Mouse (Mus musculus): Measurements from ENCODE around the gene Myzap. TPM values are rescaled to one million over a fixed set of nuclear protein-coding genes. Genes with fewer than 3 reads are reported as not detected.

The Myzap gene
- 7.4 and 7.7 TPM in 2 replicates for polyA plus RNA-seq (2012; rRNA removed)

DNA sequence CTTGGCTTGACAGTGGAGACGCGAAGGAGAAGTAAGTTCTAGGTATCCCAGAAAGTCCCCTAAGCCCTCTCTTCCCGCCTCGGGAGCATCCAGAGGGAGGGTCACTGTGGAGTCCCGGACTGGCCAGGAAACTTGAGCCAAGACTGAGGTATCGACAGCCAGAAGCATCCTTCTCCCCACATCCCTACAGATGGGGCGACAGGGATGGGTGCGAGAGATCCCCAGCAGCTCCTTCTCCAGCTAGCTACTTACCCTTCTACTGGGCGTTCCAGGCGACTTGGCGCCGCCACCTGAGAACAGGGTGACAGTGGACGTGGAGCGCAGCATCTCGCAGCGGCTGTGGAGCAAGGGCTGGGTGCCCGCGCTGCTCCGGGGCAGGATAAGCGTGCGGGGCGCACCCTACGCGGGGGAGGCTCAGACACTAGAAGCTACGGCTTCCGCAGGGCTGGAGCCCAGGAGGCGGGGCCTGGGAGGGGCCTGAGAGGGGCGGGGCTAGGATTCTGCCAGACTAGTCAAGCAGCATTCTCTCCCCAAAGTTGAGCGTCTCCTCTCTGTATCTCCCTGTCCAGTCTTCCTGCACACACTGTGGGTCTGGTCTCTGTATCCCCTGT is at the start of gene Myzap:
Gene Myzap (minus strand): TSS at position 423 of the 611 bp plus-strand sequence.

DNA sequence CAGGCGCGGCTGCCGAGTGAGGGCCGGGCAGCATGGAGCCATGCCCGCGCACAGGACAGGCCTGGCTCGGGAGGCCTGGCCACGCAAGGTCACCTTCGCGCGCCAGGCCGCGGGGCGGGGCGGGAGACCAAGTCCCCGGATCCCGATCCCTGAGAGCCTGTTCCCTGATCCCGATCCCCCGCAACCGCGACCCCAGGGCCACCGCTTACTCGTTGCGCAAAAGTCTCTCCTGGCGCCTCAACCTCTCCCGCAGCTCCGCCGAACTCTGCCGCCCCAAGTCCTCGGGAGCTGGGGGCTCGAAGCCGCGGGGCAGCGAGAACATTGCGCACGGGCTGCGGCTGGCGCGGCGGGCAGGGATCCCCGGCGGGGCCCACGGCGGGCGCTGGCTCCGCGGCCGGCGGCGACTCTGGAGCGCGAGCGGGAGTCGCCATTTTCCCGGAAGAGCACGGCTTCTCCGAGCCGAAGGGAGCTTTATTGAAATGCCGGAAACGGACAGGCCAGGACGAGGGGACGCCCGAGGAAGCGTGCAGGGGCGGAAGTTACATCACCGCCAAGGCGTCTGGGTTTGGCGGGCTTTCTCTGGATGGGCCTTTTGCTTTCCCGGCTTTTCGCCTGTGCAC is 106.6 kb downstream of the Myzap start, which contains the start of gene Polr2m:
Gene Polr2m (minus strand): TSS at position 461 of the 620 bp plus-strand sequence.

Other genes starting within 250 kb of the Myzap start
- gene Polr2m, start 106.4 kb downstream of the Myzap start, polyA plus RNA-seq (2012; rRNA removed): 1,100 and 1,363 TPM in 2 replicates
- gene Cgnl1, start 179.2 kb upstream of the Myzap start, polyA plus RNA-seq (2012; rRNA removed): 8.3 and 8.7 TPM in 2 replicates

All from colon, adult 2 months (tissue).